Mouse (Mus musculus) megakaryocyte, adult 5-6 weeks (primary cell): ENCODE results near the gene Pqlc3. TPM values are rescaled to one million over a fixed set of nuclear protein-coding genes. Genes with fewer than 3 reads are reported as not detected.
A peak's percentile ranks its signal among the peaks of the same experiment; 100 is the strongest.

Source experiments
- ATAC-seq: 2 replicates; pipeline ENCODE4 v1.8.0; 2016; ENCODE audit warnings: mild to moderate bottlenecking, inconsistent platforms; ENCODE audit not compliant: poor library complexity, severe bottlenecking
- total RNA-seq, 2 experiments: library from RNA; stranded (forward) in 1 of 2; stranded (reverse) in 1 of 2; fragments of 153-499, 151-499 nt in 1 of 2; fragments of 221-1000, 200-1000 nt in 1 of 2; gene quantifications; 2 replicates each; pipeline versions ENCODE4 v1.2.3 to v1.2.4; 2015 to 2017

The Pqlc3 gene
- total RNA-seq, 2 experiments from 2014 or later, result 134 to 273 TPM

DNA sequence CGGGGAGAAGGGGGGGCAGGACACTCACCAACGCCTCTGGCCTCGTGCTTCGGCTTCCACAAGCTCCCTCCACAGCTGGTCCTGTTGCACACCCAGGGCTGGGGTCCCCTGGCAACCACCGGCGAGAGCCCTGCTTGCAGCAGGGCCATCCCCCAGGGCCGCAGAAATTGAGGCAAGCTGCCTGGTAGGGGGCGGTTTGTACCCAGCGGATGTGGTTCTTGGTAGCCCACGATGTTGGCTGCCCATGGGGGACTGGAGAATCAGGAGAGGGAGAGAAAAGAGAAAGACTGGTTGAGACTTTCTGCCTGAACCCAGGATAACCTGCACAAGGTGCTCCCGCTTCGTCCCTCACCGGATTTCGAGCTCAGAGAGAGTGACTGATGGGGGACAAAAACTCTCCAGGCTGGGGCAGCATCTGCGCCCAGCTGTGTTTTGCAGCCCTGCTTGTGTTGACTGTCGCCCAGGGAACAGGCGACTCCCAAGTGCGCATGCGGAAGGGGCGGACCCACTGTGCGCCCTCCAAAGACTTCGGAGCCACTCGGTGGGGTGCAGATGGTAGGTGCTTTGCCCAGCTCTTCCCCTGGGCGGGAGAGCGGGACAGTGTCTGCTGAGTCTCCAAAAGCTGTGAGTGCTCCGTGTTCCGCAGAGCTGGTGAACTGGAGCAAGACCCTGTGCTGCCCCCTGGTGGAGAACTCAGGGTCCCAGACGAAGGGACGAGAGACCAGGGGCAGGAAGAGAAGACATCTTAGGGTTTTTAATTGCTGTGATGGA is 11.1 kb upstream of the Pqlc3 start, which contains the start of gene 2410004P03Rik:
TSS of gene 2410004P03Rik (minus strand) at position 628 of the 771 bp plus-strand sequence.
- ATAC-seq, result peak; percentile 95

DNA sequence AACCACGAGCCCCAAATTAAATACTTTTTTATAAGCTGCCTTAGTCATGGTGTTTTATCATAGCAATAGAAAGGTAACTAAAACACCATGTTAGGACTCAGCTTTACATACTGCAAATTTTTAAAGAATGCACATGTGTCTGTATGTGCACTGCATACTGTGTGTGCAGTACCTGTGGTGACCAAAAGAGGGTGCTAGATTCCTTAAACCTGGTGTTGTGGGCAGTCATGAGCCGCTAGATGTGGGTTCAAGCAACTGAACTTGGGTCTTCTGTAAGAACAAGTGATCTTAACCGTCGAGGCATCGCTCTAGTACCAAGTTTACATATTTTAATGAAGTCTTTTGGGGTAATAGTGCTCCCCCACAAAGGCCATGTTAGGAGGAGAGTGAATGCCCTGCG is 9.3 kb upstream of the Pqlc3 start:
- ATAC-seq, result no peak

DNA sequence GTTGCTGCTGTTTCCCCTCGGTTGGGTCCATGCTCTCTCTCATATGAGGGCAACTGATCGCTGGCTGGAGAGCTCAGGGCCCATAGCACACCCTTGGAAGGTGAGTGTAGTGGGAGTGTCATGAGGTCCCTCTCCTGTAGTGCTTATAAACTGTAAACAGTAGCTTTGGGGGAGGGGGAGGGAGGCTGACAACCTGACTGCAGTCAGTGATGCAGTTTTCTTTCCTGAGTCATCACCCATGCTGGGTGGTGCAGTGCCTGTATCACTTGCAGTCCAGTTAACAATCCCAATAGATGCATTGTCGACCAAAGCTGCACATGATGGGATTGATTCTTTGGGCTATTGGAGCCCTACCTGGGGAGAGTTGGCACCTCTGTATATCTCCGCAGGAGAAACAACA is 1.0 kb upstream of the Pqlc3 start:
- ATAC-seq, result no peak

DNA sequence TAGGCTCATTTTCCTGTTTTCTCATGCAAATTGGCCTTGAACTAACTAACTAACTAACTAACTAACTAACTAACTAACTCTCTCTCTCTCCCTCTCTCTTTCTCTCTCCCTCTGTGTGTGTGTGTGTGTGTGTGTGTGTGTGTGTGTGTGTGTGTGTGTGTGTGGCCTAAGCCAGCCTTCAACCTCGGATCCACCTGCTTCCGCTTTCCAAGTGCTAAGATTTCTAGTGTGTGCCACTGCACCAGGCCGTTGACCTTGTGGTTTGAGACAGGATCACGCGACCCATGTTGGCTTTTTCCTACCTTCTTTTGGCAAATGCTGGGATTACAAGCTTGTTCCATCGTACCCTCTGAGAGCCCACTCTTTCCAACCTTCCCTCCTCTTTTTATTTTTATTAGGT is 420 bp upstream of the Pqlc3 start:
- ATAC-seq, result peak; percentile 51

DNA sequence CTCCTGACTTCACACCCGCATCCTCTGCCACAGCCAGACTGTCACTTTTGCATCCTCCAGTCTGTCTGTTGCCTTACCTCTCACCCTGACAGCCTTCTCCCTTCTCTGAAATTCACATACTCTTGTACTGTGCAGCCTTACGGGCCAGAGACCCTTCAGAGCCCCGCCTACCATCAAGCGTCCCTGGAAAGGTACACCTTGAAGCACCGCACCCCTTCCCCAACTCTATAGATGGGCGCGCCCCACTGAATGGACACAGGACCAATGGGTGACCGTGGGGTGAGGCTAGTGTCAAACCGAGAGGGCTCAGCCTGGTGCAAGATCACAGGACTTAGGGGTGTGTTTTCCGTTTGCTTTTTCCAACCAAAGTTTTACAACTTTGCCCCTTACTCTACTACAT is 1.1 kb downstream of the Pqlc3 start:
- no peak for ATAC-seq

DNA sequence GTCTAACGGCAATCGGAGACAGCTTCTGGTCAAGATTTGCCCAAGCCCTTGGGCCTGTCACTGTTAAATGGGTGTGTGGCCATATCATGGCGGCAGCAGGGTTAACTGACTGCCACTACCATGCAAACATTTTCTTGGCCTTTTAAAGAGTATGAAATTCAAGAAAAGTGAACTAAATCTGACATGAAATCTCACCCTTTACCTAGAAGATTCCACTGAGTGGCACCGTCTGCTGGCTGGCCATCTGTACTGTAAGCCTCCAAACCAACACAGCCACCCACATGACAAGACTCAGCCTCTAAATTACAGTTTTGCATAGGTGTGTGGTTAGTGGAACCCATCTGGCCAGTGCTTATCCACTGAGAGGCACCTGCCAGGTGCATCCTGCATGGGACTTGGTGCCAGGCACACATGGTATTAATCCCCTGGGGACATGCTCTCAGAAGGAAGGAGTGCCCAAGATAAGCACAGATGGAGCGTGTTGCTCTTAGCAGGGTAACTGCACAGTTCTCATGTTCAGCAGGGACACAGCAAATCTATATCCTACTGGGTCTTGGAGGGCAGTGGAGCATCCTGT is 3.2 kb downstream of the Pqlc3 start:
- no peak for ATAC-seq

DNA sequence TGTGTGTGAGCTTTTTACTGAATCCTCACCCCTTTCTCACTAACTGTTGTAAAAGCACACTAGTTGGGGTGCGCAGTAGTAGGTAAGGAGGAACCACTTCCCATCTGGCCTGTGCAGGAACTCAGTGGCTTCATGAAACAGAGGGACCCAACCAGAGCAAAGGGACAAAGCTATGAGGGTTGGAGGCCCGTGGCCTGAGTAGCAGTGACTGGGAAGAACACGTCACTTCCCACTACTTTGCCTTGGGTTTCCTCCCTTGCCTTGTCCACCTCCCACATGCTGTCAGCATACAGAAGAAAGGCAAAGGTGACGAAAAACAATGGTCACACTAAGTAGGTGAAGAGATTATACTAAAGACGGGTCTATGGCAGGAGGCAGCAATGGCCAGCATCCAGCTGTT is 3.9 kb downstream of the Pqlc3 start:
- no peak for ATAC-seq

DNA sequence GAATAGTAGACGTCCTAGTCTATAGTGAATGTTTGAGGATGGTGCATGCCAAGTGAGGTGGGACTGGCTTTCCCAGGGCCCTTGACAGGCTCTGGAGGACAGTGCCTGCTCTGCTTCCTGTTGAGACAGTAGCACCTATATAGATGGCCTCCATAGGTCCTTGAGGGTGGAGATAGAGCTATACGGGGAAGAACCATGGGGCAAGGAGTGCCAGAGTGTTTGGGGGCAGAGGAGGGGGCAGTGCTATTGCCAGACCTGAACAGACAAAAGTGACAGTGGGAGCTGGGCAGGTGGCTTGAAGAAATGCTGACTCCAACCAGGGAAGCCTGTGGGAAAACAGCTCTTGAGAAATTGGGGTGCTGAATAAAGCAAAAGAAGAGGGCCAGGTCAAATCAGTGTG is 5.9 kb downstream of the Pqlc3 start:
- ATAC-seq, result no peak

DNA sequence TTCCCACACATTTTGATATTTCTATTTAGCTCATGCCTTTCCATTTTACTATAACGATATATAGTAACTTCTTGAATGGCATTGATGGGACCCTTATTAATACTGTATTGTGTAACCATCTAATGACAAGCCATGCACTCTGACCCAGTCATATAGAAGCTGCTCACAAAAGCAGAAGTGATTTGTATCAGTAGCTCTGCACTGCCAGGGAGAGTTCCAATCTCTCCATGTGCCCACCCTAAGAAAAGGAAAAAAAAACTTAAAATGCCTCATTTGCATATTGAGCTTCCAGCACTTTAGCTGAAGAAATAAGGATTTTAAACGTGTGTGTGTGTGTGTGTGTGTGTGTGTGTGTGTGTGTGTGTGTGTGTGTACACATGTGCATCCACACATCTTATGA is 7.9 kb downstream of the Pqlc3 start:
- ATAC-seq, result no peak

DNA sequence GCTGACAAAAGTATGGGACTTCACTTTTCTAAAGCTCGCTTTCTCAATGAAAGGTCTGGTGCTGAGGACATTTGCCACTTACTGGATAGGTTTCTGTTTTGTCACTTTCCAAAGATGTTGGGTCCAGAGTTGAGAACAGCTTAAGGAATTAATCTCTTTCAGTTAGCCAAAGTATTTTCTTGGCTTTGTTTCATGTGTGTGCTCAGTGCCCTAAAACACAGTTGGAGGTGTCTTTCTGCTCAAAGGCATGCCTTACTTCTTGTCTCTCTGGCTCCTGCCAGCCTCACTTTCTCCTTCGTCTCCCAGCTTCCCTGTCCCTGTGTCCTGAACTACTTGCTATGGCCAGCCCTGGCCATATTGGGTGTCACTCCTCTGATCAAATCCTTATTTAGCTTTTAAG is 8.8 kb downstream of the Pqlc3 start:
- no peak for ATAC-seq

DNA sequence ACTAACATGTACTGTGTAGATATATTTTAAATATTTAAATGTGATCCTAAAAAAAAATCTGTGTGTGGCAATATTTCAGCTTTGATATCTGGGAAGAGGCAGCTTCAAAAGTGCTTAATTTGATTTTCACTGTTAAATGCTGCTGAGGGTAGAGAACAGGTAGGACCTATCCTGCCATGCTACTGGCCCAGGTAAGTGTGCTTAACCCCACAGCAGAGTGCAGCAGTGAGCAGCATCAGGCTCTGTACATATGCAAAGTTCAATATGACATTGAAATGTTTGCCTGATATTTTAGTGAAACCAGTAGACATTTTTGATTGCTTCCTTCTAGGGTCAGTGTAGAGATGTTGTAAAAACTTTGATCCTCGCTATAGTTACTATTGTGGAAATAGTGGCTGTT is 14.4 kb downstream of the Pqlc3 start:
- no peak for ATAC-seq

DNA sequence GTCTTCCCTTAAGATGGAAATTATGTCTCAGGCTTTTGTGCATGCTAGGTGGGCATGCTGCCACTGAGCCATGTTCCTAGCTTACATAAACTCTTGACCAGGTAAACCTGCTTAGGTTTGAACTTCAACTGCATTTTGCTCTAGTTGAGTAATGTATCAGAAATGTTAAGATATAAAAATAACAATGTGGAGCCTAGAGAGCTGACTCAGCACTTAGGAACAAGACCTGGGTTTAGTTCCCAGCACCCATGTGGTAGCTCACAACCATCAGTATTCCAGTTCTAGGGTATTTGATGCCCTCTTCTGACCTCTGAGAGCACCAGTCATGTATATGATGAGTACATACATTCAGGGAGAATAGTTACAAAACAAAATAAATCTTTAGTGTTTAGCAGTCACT is 23.1 kb downstream of the Pqlc3 start:
- no peak for ATAC-seq

DNA sequence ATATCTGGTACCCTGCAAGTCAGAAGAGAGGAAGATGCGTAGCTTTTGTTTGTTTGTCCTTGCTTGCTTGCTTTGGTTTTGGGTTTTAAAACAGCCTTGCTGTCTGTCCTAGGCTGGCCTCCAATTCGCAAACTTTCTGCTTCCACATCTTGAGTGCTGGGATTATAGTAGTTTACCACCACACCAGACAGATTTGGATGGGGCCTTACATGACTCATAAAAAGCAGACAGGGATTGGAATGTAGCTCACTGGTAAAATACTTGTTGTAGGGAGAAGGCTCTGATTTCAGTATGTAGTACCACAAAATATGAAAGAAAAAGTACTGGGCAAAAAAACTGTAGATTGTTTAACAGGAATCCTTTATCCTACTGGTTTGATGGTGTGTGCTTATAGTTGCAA is 33.4 kb downstream of the Pqlc3 start:
- ATAC-seq, result no peak

DNA sequence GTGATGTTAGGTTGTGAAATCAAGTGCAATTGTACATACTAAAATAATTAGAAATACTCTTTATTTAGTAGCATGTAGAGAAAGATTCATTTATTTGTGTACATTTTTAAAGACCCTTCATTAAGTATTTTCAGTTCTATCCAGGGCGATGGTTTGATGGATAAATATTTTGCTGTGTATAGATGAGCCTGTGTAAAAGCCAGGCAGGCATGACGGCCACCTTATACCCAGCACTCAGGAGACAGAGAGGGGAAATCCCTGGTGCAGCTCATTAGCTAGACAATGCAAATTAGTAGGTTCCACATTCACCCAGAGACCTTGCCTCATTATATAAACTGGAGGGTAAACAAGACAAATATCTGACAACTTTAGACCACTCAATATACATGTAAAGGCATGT is 36.9 kb downstream of the Pqlc3 start:
- no peak for ATAC-seq

DNA sequence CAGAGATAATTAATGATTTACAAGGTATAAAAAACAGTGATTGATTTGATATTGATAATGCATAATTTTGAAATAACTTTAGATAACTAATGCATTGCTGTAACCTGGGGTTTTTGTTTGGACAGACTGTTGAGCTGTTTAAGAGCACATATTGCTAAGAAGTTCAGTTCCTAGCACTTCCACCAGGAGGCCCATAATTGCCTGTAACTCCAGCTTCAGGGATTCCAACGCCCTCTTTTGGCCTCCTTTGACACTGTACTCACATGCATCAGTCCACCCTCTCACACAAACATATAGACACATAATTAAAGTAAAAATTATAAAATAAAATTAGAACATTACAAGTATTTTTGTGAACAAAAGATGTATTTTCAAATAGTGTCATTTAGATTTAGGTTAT is 41.4 kb downstream of the Pqlc3 start:
- no peak; the same call in 1 of the 2 replicates for ATAC-seq

DNA sequence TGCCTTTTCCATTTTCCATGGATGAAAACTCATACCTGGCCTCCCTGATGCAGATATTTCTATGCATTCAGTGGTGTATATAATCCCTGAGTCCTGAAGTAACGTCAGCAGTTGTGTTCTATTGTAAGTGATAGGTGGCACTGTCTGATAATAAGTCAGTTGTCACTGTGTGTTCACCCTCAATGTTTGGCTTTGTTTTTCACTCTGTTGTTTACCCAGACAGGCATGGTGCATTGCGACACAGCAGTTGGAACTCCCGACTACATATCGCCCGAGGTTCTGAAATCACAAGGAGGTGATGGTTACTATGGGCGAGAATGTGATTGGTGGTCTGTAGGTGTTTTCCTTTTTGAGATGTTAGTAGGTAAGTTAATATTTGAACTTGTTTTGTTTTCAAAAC is 52.0 kb downstream of the Pqlc3 start:
- no peak for ATAC-seq

DNA sequence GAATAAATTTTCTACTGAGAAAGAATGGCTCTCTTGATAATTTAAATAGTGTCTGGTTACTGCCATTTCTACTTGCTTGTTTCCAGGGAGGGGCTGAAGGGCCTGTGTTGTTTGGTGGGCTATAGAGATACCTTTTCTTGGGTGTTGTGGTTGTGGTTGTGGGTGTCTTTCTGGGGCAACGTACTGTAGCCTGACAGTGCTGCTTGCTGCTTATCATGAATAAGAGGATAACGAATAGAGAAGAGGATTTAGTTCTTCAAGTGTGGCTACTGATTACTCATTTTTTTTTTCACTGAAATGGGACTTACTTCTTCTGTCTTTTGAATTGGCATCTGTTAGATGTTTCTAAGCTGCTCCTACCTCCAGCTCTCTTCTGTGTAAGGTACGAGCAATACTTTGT is 58.2 kb downstream of the Pqlc3 start:
- ATAC-seq, result no peak

Other genes starting within 250 kb of the Pqlc3 start
- gene Greb1, start 199.5 kb downstream of the Pqlc3 start, total RNA-seq (2015), result 0.68 TPM in 1 of 2 replicates, not detected in the other
- not detected in 2 replicates for gene Greb1, start 199.5 kb downstream of the Pqlc3 start, total RNA-seq (2017)
- gene E2f6, start 189.4 kb downstream of the Pqlc3 start, total RNA-seq (2015), result 34.2 and 34.4 TPM in 2 replicates
- gene E2f6, start 189.4 kb downstream of the Pqlc3 start, total RNA-seq (2017), result 28.3 and 33.8 TPM in 2 replicates
- gene Rock2, start 105.5 kb downstream of the Pqlc3 start, total RNA-seq (2015), result 53.0 and 63.4 TPM in 2 replicates
- 65.0 and 75.9 TPM in 2 replicates for gene Rock2, start 105.5 kb downstream of the Pqlc3 start, total RNA-seq (2017)
- gene 2410004P03Rik, start 11.3 kb upstream of the Pqlc3 start, total RNA-seq (2015), result 0.25 and 0.34 TPM in 2 replicates
- gene 2410004P03Rik, start 11.3 kb upstream of the Pqlc3 start, total RNA-seq (2017), result 0.26 and 0.41 TPM in 2 replicates
- not detected in 2 replicates for gene Kcnf1, start 176.5 kb upstream of the Pqlc3 start, total RNA-seq (2015)
- gene Kcnf1, start 176.5 kb upstream of the Pqlc3 start, total RNA-seq (2017), result not detected in 2 replicates